Mouse (Mus musculus) stomach, embryonic 16.5 days (tissue): ENCODE measurements around the gene Itga6. TPM values are rescaled to one million over a fixed set of nuclear protein-coding genes. Genes with fewer than 3 reads are reported as not detected.

Experiments used
- ATAC-seq: fragments of 200-750 bp; cut with Nextera tagmentation; 2 replicates; pipeline ENCODE4 v1.8.0; 2017; ENCODE audit warnings: moderate number of reproducible peaks, moderate TSS enrichment; ENCODE audit not compliant: insufficient read depth, low FRiP score
- H3K27ac ChIP-seq: fragments of 300-500 bp; sonication (generic); 2 replicates; pipeline ENCODE4 v1.5.1; 2014; ENCODE audit warnings: low read length
- H3K27me3 ChIP-seq: fragments of 300-500 bp; sonication (generic); 2 replicates; pipeline ENCODE4 v1.6.1; 2014; ENCODE audit warnings: low read length, control low read depth, mixed read lengths; ENCODE audit not compliant: control insufficient read depth, insufficient read depth
- H3K36me3 ChIP-seq: fragments of 300-500 bp; sonication (generic); 2 replicates; pipeline ENCODE4 v1.6.1; 2014; ENCODE audit warnings: low read length; ENCODE audit not compliant: control insufficient read depth, insufficient read depth
- H3K4me1 ChIP-seq: fragments of 300-500 bp; sonication (generic); 2 replicates; pipeline ENCODE4 v1.6.1; 2014; ENCODE audit warnings: low read length, control low read depth, mixed read lengths; ENCODE audit not compliant: control insufficient read depth, insufficient read depth
- H3K4me2 ChIP-seq: fragments of 300-500 bp; sonication (generic); 2 replicates; pipeline ENCODE4 v1.6.1; 2014; ENCODE audit warnings: low read depth, low read length, mixed read lengths
- H3K4me3 ChIP-seq: fragments of 300-500 bp; sonication (generic); replicated peaks from 2 replicates; pipeline ENCODE4 v1.5.1; 2014; ENCODE audit warnings: mild to moderate bottlenecking, low read length
- H3K9ac ChIP-seq: fragments of 300-500 bp; sonication (generic); 2 replicates; pipeline ENCODE4 v1.6.1; 2014; ENCODE audit warnings: low read length
- H3K9me3 ChIP-seq: fragments of 300-500 bp; sonication (generic); replicated peaks from 2 replicates; pipeline ENCODE4 v1.6.1; 2016; ENCODE audit warnings: low read length, control low read depth; ENCODE audit not compliant: control insufficient read depth
- WGBS: fragments of 180-500 bp; shearing (Covaris S2); extraction: QIAGEN DNeasy Blood & Tissue Kit; methylation state at CpG from one replicate; pipeline ENCODE4 v1.1.7; 2014; 5-methylcytosine and 5-hydroxymethylcytosine counted together
- polyA plus RNA-seq: library from polyadenylated mRNA; unstranded; fragments of >200 nt; fragmentation: Nextera tagmentation; extraction: Ambion mirVana; gene quantifications from 2 replicates; pipeline ENCODE4 v1.2.1, GENCODE M21; 2015

Gene Itga6
- polyA plus RNA-seq, 1 experiment from 2014 or later: 47.1 TPM

- no peaks in the 10 kb centered on the region for H3K9me3 ChIP-seq
- H3K27ac ChIP-seq: no peak overlapping the region
- H3K36me3 ChIP-seq: no peaks in the 10 kb centered on the region
- 73% methylated on average over 7 of the region's 7 CpGs for WGBS
- H3K4me1 ChIP-seq: no peaks in the 10 kb centered on the region
- H3K4me3 ChIP-seq: no peak overlapping the region
- H3K9ac ChIP-seq: no peak overlapping the region
- H3K27me3 ChIP-seq: no peaks in the 10 kb centered on the region
- no peak for ATAC-seq
- H3K4me2 ChIP-seq: no peak overlapping the region
These were observed 17.1 kb upstream of the Itga6 start for GRCm38 (mm10) chr2:71728341-71728740.

GRCm38 (mm10) chr2:71728796-71729195 lies 16.6 kb upstream of the Itga6 start:
- no peak overlapping the region for H3K4me2 ChIP-seq
- no peak overlapping the region for H3K9ac ChIP-seq
- H3K4me3 ChIP-seq: no peak overlapping the region
- ATAC-seq: no peak
- 58% methylated on average over 5 of the region's 5 CpGs for WGBS
- no peaks in the 10 kb centered on the region for H3K9me3 ChIP-seq
- H3K4me1 ChIP-seq: no peaks in the 10 kb centered on the region
- no peak overlapping the region for H3K27ac ChIP-seq
- no peaks in the 10 kb centered on the region for H3K36me3 ChIP-seq
- no peaks in the 10 kb centered on the region for H3K27me3 ChIP-seq

GRCm38 (mm10) chr2:71730623-71731612 lies 14.5 kb upstream of the Itga6 start:
- Histone ChIP-seq H3K4me1 (no peaks in the 10 kb centered on the region), H3K4me3 (no peak overlapping the region), H3K36me3 (no peaks in the 10 kb centered on the region), H3K9me3 (no peaks in the 10 kb centered on the region), H3K27me3 (no peaks in the 10 kb centered on the region), H3K4me2 (no peak overlapping the region), H3K27ac (no peak overlapping the region), H3K9ac (no peak overlapping the region)
- 63% methylated on average over 20 of the region's 20 CpGs for WGBS
- ATAC-seq: no peak

- 27% methylated on average over 9 of the region's 9 CpGs for WGBS
- H3K4me2 ChIP-seq: no peak overlapping the region
- no peaks in the 10 kb centered on the region for H3K9me3 ChIP-seq
- no peaks in the 10 kb centered on the region for H3K36me3 ChIP-seq
- ATAC-seq: no peak
- H3K4me1 ChIP-seq: peaks cover 10% of the 10 kb centered on the region; the same call in 1 of the 2 replicates
- H3K27ac ChIP-seq: no peak overlapping the region
- no peaks in the 10 kb centered on the region for H3K27me3 ChIP-seq
- no peak overlapping the region for H3K4me3 ChIP-seq
- H3K9ac ChIP-seq: no peak overlapping the region
These were observed 10.5 kb upstream of the Itga6 start for GRCm38 (mm10) chr2:71734792-71735392.

GRCm38 (mm10) chr2:71735541-71736159 lies 9.8 kb upstream of the Itga6 start:
- peaks cover 13% of the 10 kb centered on the region; the same call in 1 of the 2 replicates for H3K4me1 ChIP-seq
- no peaks in the 10 kb centered on the region for H3K9me3 ChIP-seq
- H3K27me3 ChIP-seq: no peaks in the 10 kb centered on the region
- no peaks in the 10 kb centered on the region for H3K36me3 ChIP-seq
- no peak overlapping the region for H3K4me3 ChIP-seq
- no peak overlapping the region for H3K9ac ChIP-seq
- no peak overlapping the region for H3K4me2 ChIP-seq
- H3K27ac ChIP-seq: no peak overlapping the region
- WGBS: 90% methylated on average over 17 of the region's 17 CpGs
- ATAC-seq: no peak

- H3K4me3 ChIP-seq: no peak overlapping the region
- H3K4me1 ChIP-seq: peaks cover 13% of the 10 kb centered on the region; the same call in 1 of the 2 replicates
- no peaks in the 10 kb centered on the region for H3K36me3 ChIP-seq
- no peak for ATAC-seq
- H3K27ac ChIP-seq: no peak overlapping the region
- H3K27me3 ChIP-seq: no peaks in the 10 kb centered on the region
- WGBS: 95% methylated on average over 2 of the region's 2 CpGs
- H3K4me2 ChIP-seq: no peak overlapping the region
- H3K9ac ChIP-seq: no peak overlapping the region
- no peaks in the 10 kb centered on the region for H3K9me3 ChIP-seq
These were observed 9.2 kb upstream of the Itga6 start for GRCm38 (mm10) chr2:71736213-71736612.

GRCm38 (mm10) chr2:71739173-71739860 lies 6.1 kb upstream of the Itga6 start:
- no peak overlapping the region for H3K9ac ChIP-seq
- ATAC-seq: peak; percentile 83
- H3K4me3 ChIP-seq: no peak overlapping the region
- H3K27me3 ChIP-seq: no peaks in the 10 kb centered on the region
- WGBS: 48% methylated on average over 9 of the region's 9 CpGs
- no peaks in the 10 kb centered on the region for H3K9me3 ChIP-seq
- H3K4me1 ChIP-seq: peaks cover 20% of the 10 kb centered on the region
- 0 out of 2 replicates have a peak overlapping the region, but pooled peaks have one; percentile 8 for H3K4me2 ChIP-seq
- H3K27ac ChIP-seq: peak overlapping the region; percentile 91
- H3K36me3 ChIP-seq: no peaks in the 10 kb centered on the region

GRCm38 (mm10) chr2:71742557-71742956 lies 2.9 kb upstream of the Itga6 start:
- no peaks in the 10 kb centered on the region for H3K27me3 ChIP-seq
- H3K9ac ChIP-seq: no peak overlapping the region
- H3K36me3 ChIP-seq: no peaks in the 10 kb centered on the region
- no peak overlapping the region for H3K4me3 ChIP-seq
- no peak overlapping the region for H3K4me2 ChIP-seq
- no peak overlapping the region for H3K27ac ChIP-seq
- ATAC-seq: no peak
- 67% methylated on average over 4 of the region's 4 CpGs for WGBS
- H3K4me1 ChIP-seq: peaks cover 35% of the 10 kb centered on the region
- no peaks in the 10 kb centered on the region for H3K9me3 ChIP-seq
